Mouse (Mus musculus) spleen, adult 2 months (tissue): Measurements from ENCODE around the gene Zfp423. TPM values are rescaled to one million over a fixed set of nuclear protein-coding genes. Genes with fewer than 3 reads are reported as not detected.
A peak's percentile ranks its signal among the peaks of the same experiment; 100 is the strongest.

Experiments used
- DNase-seq, 2 experiments: peaks; one replicate each; pipeline versions ENCODE4 v3.0.0 to v3.0.0-alpha.2; 2012 to 2021; ENCODE audit warnings: low spot score in 2 of 2, low read depth in 1 of 2
- H3K27ac ChIP-seq: fragments of 200-500 bp; 2 replicates; pipeline ENCODE4 v1.5.1; 2012; ENCODE audit warnings: low read length, inconsistent platforms; ENCODE audit not compliant: insufficient read depth
- H3K27me3 ChIP-seq: fragments of 200-500 bp; 2 replicates; pipeline ENCODE4 v1.6.1; 2012; ENCODE audit warnings: mild to moderate bottlenecking, moderate library complexity, low read length, inconsistent platforms; ENCODE audit not compliant: control insufficient read depth, insufficient read depth
- H3K36me3 ChIP-seq: fragments of 200-500 bp; 2 replicates; pipeline ENCODE4 v1.6.1; 2012; ENCODE audit warnings: mild to moderate bottlenecking, low read length, inconsistent platforms; ENCODE audit not compliant: control insufficient read depth, insufficient read depth
- H3K4me1 ChIP-seq: fragments of 200-500 bp; 2 replicates; pipeline ENCODE4 v1.6.1; 2011; ENCODE audit warnings: inconsistent platforms; ENCODE audit not compliant: control insufficient read depth, insufficient read depth, insufficient read length
- H3K4me3 ChIP-seq: fragments of 200-500 bp; 2 replicates; pipeline ENCODE4 v1.5.1; 2011; ENCODE audit warnings: mild to moderate bottlenecking, inconsistent platforms; ENCODE audit not compliant: insufficient read depth, insufficient read length; ENCODE audit errors: extremely low read depth
- CTCF ChIP-seq: fragments of 200-500 bp; IDR thresholded peaks from 2 replicates; pipeline ENCODE4 v1.5.1; 2011; ENCODE audit warnings: mild to moderate bottlenecking, inconsistent platforms; ENCODE audit not compliant: insufficient read depth, insufficient read length, insufficient replicate concordance; ENCODE audit errors: extremely low read depth
- POLR2A ChIP-seq: fragments of 200-500 bp; IDR thresholded peaks from 2 replicates; pipeline ENCODE4 v1.6.1; 2011; ENCODE audit warnings: low read depth, low read length, inconsistent platforms
- whole genome bisulfite sequencing: fragments of 180-500 bp; shearing (Covaris S2); methylation state at CpG from one replicate; pipeline ENCODE4 v1.1.7; 2018; 5-methylcytosine and 5-hydroxymethylcytosine counted together
- polyA plus RNA-seq: library from polyadenylated mRNA; depleted of rRNA; stranded (reverse); fragments of >200 nt; gene quantifications from 2 replicates; pipeline ENCODE4 v1.2.3, GENCODE M21; 2012

Gene Zfp423
- polyA plus RNA-seq, 1 experiment: 4.6 TPM

GRCm38 (mm10) chr8:87974122-87974758 lies 14.8 kb upstream of the Zfp423 start:
- WGBS: 23% methylated on average over 21 of the region's 21 CpGs
- Histone ChIP-seq H3K36me3 (no peaks in the 10 kb centered on the region), H3K27me3 (no peaks in the 10 kb centered on the region), H3K27ac (no peak overlapping the region), H3K4me3 (no peak overlapping the region), H3K4me1 (no peaks in the 10 kb centered on the region)
- no peak for DNase-seq
- TF ChIP-seq CTCF (no peak), POLR2A (no peak)

GRCm38 (mm10) chr8:87967866-87968620 lies 8.6 kb upstream of the Zfp423 start:
- Histone ChIP-seq H3K36me3 (no peaks in the 10 kb centered on the region), H3K27ac (no peak overlapping the region), H3K4me3 (no peak overlapping the region), H3K4me1 (no peaks in the 10 kb centered on the region), H3K27me3 (no peaks in the 10 kb centered on the region)
- WGBS: 76% methylated on average over 8 of the region's 8 CpGs
- TF ChIP-seq CTCF (no peak), POLR2A (no peak)
- DNase-seq: no peak

- Histone ChIP-seq H3K4me3 (no peak overlapping the region), H3K36me3 (no peaks in the 10 kb centered on the region), H3K27me3 (0 out of 2 replicates have a peak, but pooled peaks cover 3% of the 10 kb centered on the region), H3K4me1 (no peaks in the 10 kb centered on the region), H3K27ac (no peak overlapping the region)
- no peak for DNase-seq
- WGBS: 93% methylated on average over 2 of the region's 2 CpGs
- no peak for TF ChIP-seq CTCF
- TF ChIP-seq POLR2A: no peak
Observed at GRCm38 (mm10) chr8:87967057-87967820, 7.8 kb upstream of the Zfp423 start.

GRCm38 (mm10) chr8:87962514-87963225 lies 3.3 kb upstream of the Zfp423 start:
- WGBS: 13% methylated on average over 26 of the region's 26 CpGs
- H3K27me3 ChIP-seq: peaks cover 35% of the 10 kb centered on the region

GRCm38 (mm10) chr8:87961680-87962513 lies 2.5 kb upstream of the Zfp423 start:
- TF ChIP-seq CTCF (no peak), POLR2A (no peak)
- Histone ChIP-seq H3K4me3 (no peak overlapping the region), H3K27me3 (peaks cover 39% of the 10 kb centered on the region), H3K4me1 (peaks cover 2% of the 10 kb centered on the region; the same call in 1 of the 2 replicates), H3K27ac (no peak overlapping the region), H3K36me3 (no peaks in the 10 kb centered on the region)
- DNase-seq: no peak
- 4% methylated on average over 49 of the region's 50 CpGs for WGBS

More at GRCm38 (mm10) chr8:87962514-87963225, 3.3 kb upstream of the Zfp423 start:
- no peak overlapping the region for H3K27ac ChIP-seq
- DNase-seq: no peak
- peaks cover 2% of the 10 kb centered on the region; the same call in 1 of the 2 replicates for H3K4me1 ChIP-seq
- no peaks in the 10 kb centered on the region for H3K36me3 ChIP-seq
- no peak overlapping the region for H3K4me3 ChIP-seq
- no peak for TF ChIP-seq POLR2A
- TF ChIP-seq CTCF: no peak

GRCm38 (mm10) chr8:87961108-87961507 lies 1.7 kb upstream of the Zfp423 start:
- Histone ChIP-seq H3K27ac (no peak overlapping the region), H3K4me1 (peaks cover 2% of the 10 kb centered on the region; the same call in 1 of the 2 replicates), H3K4me3 (no peak overlapping the region), H3K36me3 (no peaks in the 10 kb centered on the region), H3K27me3 (peaks cover 40% of the 10 kb centered on the region)
- DNase-seq: no peak
- TF ChIP-seq CTCF: peak; percentile 27; the same call in 1 of the 2 replicates
- no peak for TF ChIP-seq POLR2A
- WGBS: 4% methylated on average over 20 of the region's 20 CpGs
